Mouse (Mus musculus) heart, postnatal 14 days (tissue): ENCODE data around the gene Gm28372. TPM values are rescaled to one million over a fixed set of nuclear protein-coding genes. Genes with fewer than 3 reads are reported as not detected.
A peak's percentile ranks its signal among the peaks of the same experiment; 100 is the strongest.

Experiments used
- DNase-seq, 2 experiments: peaks; one replicate each; pipeline ENCODE4 v3.0.0; 2021 to 2022
- intact Hi-C: fragments of 180-260 bp; cut with DNase I; formaldehyde crosslinking; loops from one replicate; pipeline ENCODE4 v1.15.1; 2025
- total RNA-seq, 2 experiments: library from RNA; stranded (reverse); gene quantifications; 2 replicates each; pipeline ENCODE4 v1.2.3; 2021

Gm28372 gene
- total RNA-seq, 2 experiments from 2014 or later = not detected

GRCm38 (mm10) chr2:130449021-130449793 lies 44.2 kb downstream of the Gm28372 start:
- intact Hi-C loops = no loop called here
- peak in 1 of 2 experiments; percentile 9 for DNase-seq

- intact Hi-C loops = loop anchor here (5.0 kb wide), 1 partner anchor 42 kb away; no protein-coding TSS in a partner anchor
- DNase-seq = peak; percentile 94 to 95
Observed at GRCm38 (mm10) chr2:130449794-130450433, 44.9 kb downstream of the Gm28372 start, which contains the start of gene Ptpra. TSS of gene Ptpra (plus strand) at chr2:130450278.

GRCm38 (mm10) chr2:130450434-130450796 lies 45.4 kb downstream of the Gm28372 start:
- intact Hi-C loops = loop anchor here (5.0 kb wide), 1 partner anchor 42 kb away; no protein-coding TSS in a partner anchor
- peak; percentile 79 to 84 for DNase-seq

GRCm38 (mm10) chr2:130451086-130451726 lies 46.2 kb downstream of the Gm28372 start:
- intact Hi-C loops = loop anchor here (5.0 kb wide), 1 partner anchor 41 kb away; no protein-coding TSS in a partner anchor
- peak in 1 of 2 experiments; percentile 5 for DNase-seq

GRCm38 (mm10) chr2:130451727-130452090 lies 46.7 kb downstream of the Gm28372 start:
- intact Hi-C loops = loop anchor here (5.0 kb wide), 1 partner anchor 41 kb away; no protein-coding TSS in a partner anchor
- DNase-seq = no peak

- no peak for DNase-seq
- intact Hi-C loops = loop anchor here (5.0 kb wide), 1 partner anchor 40 kb away; no protein-coding TSS in a partner anchor
Observed at GRCm38 (mm10) chr2:130452266-130452665, 47.2 kb downstream of the Gm28372 start.

- DNase-seq = peak in 1 of 2 experiments; percentile 21
- intact Hi-C loops = loop anchor here (5.0 kb wide), 1 partner anchor 39 kb away; no protein-coding TSS in a partner anchor
Observed at GRCm38 (mm10) chr2:130453421-130453820, 48.4 kb downstream of the Gm28372 start.

- peak in 1 of 2 experiments; percentile 14 for DNase-seq
- intact Hi-C loops = loop anchor here (5.0 kb wide), 1 partner anchor 37 kb away; no protein-coding TSS in a partner anchor
Observed at GRCm38 (mm10) chr2:130454748-130455370, 49.8 kb downstream of the Gm28372 start.

Other genes with a start within 250 kb of the Gm28372 start
- 100 to 1,000 TPM; 141 to 159 TPM for gene Snrpb, start 225.8 kb upstream of the Gm28372 start, total RNA-seq
- gene Tmc2, start 210.0 kb upstream of the Gm28372 start, total RNA-seq = not detected
- 10 to 100 TPM; 35.0 to 36.9 TPM for gene Nop56, start 130.8 kb upstream of the Gm28372 start, total RNA-seq
- gene Idh3b, start 120.7 kb upstream of the Gm28372 start, total RNA-seq = 100 to 1,000 TPM; 678 to 685 TPM
- gene Ebf4, start 110.1 kb upstream of the Gm28372 start, total RNA-seq = 1 to 10 TPM in 1 of 2 experiments, under 1 TPM in 1; 0.68 to 1.1 TPM
- gene Cpxm1, start 7.7 kb upstream of the Gm28372 start, total RNA-seq = 10 to 100 TPM in 1 of 2 experiments, 1 to 10 TPM in 1; 9.5 to 10.4 TPM
- gene 1700020A23Rik, start within 50 bp of the Gm28372 start, total RNA-seq = not detected
- not detected for gene Tmem239, start 1.2 kb downstream of the Gm28372 start, total RNA-seq
- gene Vps16, start 19.1 kb downstream of the Gm28372 start, total RNA-seq = 10 to 100 TPM; 25.1 to 29.4 TPM
- 1 to 10 TPM; 4.7 to 5.5 TPM for gene Pced1a, start 19.5 kb downstream of the Gm28372 start, total RNA-seq
- 10 to 100 TPM; 61.8 to 63.8 TPM for gene Ptpra, start 45.0 kb downstream of the Gm28372 start, total RNA-seq
- gene Mrps26, start 158.5 kb downstream of the Gm28372 start, total RNA-seq = 10 to 100 TPM; 64.9 to 76.1 TPM
- not detected for gene Oxt, start 170.9 kb downstream of the Gm28372 start, total RNA-seq
- 1 to 10 TPM in 1 of 2 experiments, under 1 TPM in 1; 0.88 to 1.2 TPM for gene Avp, start 177.3 kb downstream of the Gm28372 start, total RNA-seq
- 1 to 10 TPM; 7.3 to 9.3 TPM for gene Fastkd5, start 224.8 kb downstream of the Gm28372 start, total RNA-seq
- 1 to 10 TPM; 4.2 to 4.5 TPM for gene Ubox5, start 224.8 kb downstream of the Gm28372 start, total RNA-seq
- gene Lzts3, start 237.6 kb downstream of the Gm28372 start, total RNA-seq = 1 to 10 TPM; 3.3 to 4.6 TPM